Mouse (Mus musculus) c-Kit-negative CD71-positive TER-119-positive erythroid progenitor cells, embryonic 14.5 days (primary cell): ENCODE data around the gene Ehd1.

Experiments used
- DNase-seq: peaks from one replicate; pipeline ENCODE4 v3.0.0-alpha.2; 2013; ENCODE audit warnings: low read depth, low spot score

Gene Ehd1

GRCm38 (mm10) chr19:6331719-6332516, 55.4 kb downstream of the Ehd1 start:
- DNase-seq = no peak

- no peak for DNase-seq
Observed at GRCm38 (mm10) chr19:6333761-6334595, 57.5 kb downstream of the Ehd1 start.

- peak; percentile 78 for DNase-seq
Observed at GRCm38 (mm10) chr19:6334673-6335457, 58.3 kb downstream of the Ehd1 start, which contains the start of gene Men1. Gene Men1 (plus strand): TSS chr19:6334979.

- no peak for DNase-seq
Observed at GRCm38 (mm10) chr19:6335458-6335827, 58.9 kb downstream of the Ehd1 start.

GRCm38 (mm10) chr19:6336920-6337319, 60.4 kb downstream of the Ehd1 start:
- no peak for DNase-seq

GRCm38 (mm10) chr19:6338171-6338570, 61.6 kb downstream of the Ehd1 start:
- DNase-seq = no peak

- DNase-seq = no peak
Observed at GRCm38 (mm10) chr19:6338716-6339115, 62.2 kb downstream of the Ehd1 start.

- no peak for DNase-seq
Observed at GRCm38 (mm10) chr19:6339191-6339590, 62.7 kb downstream of the Ehd1 start.

- DNase-seq = no peak
Observed at GRCm38 (mm10) chr19:6339890-6340504, 63.5 kb downstream of the Ehd1 start.

- peak; percentile 77 for DNase-seq
Observed at GRCm38 (mm10) chr19:6340524-6341452, 64.3 kb downstream of the Ehd1 start, which contains the start of gene Map4k2. Gene Map4k2 (plus strand): TSS chr19:6341135.

- DNase-seq = no peak
Observed at GRCm38 (mm10) chr19:6341453-6342077, 65.0 kb downstream of the Ehd1 start.

- no peak for DNase-seq
Observed at GRCm38 (mm10) chr19:6342276-6342933, 65.9 kb downstream of the Ehd1 start.

GRCm38 (mm10) chr19:6343066-6343925, 66.8 kb downstream of the Ehd1 start:
- DNase-seq = no peak

GRCm38 (mm10) chr19:6343996-6344395, 67.5 kb downstream of the Ehd1 start:
- DNase-seq = no peak

GRCm38 (mm10) chr19:6346023-6346422, 69.5 kb downstream of the Ehd1 start:
- DNase-seq = no peak

GRCm38 (mm10) chr19:6346661-6347060, 70.1 kb downstream of the Ehd1 start:
- DNase-seq = no peak

- no peak for DNase-seq
Observed at GRCm38 (mm10) chr19:6347615-6348014, 71.1 kb downstream of the Ehd1 start.

GRCm38 (mm10) chr19:6348717-6349116, 72.2 kb downstream of the Ehd1 start:
- DNase-seq = no peak
